Mouse (Mus musculus) ES-E14 (cell line): Measurements from ENCODE around the gene Mras.

ENCODE experiments used
- CHD2 ChIP-seq: IDR thresholded peaks from 2 replicates; pipeline ENCODE4 v1.6.1; 2014; ENCODE audit warnings: mild to moderate bottlenecking, low read depth, low read length, inconsistent platforms
- HCFC1 ChIP-seq: IDR thresholded peaks from 2 replicates; pipeline ENCODE4 v1.6.1; 2012; ENCODE audit warnings: low read length, inconsistent platforms, borderline replicate concordance; ENCODE audit not compliant: insufficient read depth
- ZC3H11A ChIP-seq: IDR thresholded peaks from 2 replicates; pipeline ENCODE4 v1.6.1; 2012; ENCODE audit warnings: low read depth, mild to moderate bottlenecking, inconsistent platforms, low read length, borderline replicate concordance
- ZNF384 ChIP-seq: IDR thresholded peaks from 2 replicates; pipeline ENCODE4 v1.6.1; 2012; ENCODE audit warnings: low read depth, low read length, inconsistent platforms

- TF ChIP-seq ZC3H11A: no peak
- no peak for TF ChIP-seq ZNF384
- no peak for TF ChIP-seq CHD2
- TF ChIP-seq HCFC1: no peak
Observed at GRCm38 (mm10) chr9:99428601-99429331, 8.4 kb downstream of the Mras start.
